Mouse (Mus musculus) C2C12 (cell line): Measurements from ENCODE around the gene Chmp5. TPM values are rescaled to one million over a fixed set of nuclear protein-coding genes. Genes with fewer than 3 reads are reported as not detected.
A peak's percentile ranks its signal among the peaks of the same experiment; 100 is the strongest.

Experiments
- H3K27me3 ChIP-seq: one replicate; pipeline ENCODE4 v1.6.1; 2011; ENCODE audit not compliant: control insufficient read depth, insufficient read depth, insufficient read length
- H3K36me3 ChIP-seq: one replicate; pipeline ENCODE4 v1.6.1; 2011; ENCODE audit not compliant: control insufficient read depth, insufficient read depth
- H3K4me3 ChIP-seq: one replicate; pipeline ENCODE4 v1.5.1; 2011; ENCODE audit warnings: mild to moderate bottlenecking, control low read depth; ENCODE audit not compliant: poor library complexity, insufficient read depth, severe bottlenecking
- H3K79me2 ChIP-seq: one replicate; pipeline ENCODE4 v1.6.1; 2011; ENCODE audit not compliant: control insufficient read depth, insufficient read depth
- H3K79me3 ChIP-seq: one replicate; pipeline ENCODE4 v1.6.1; 2011; ENCODE audit warnings: low read depth, control low read depth
- H3ac ChIP-seq: one replicate; pipeline ENCODE3; 2011; ENCODE audit warnings: low read depth; ENCODE audit not compliant: control insufficient read depth, insufficient read length
- CEBPB ChIP-seq: IDR thresholded peaks from one replicate; pipeline ENCODE4 v1.6.1; 2011; ENCODE audit warnings: low read depth, mild to moderate bottlenecking, control low read depth, moderate library complexity
- CTCF ChIP-seq: IDR thresholded peaks from one replicate; pipeline ENCODE4 v1.5.1; 2011; ENCODE audit not compliant: control insufficient read depth, insufficient read depth, insufficient read length
- FOSL1 ChIP-seq: IDR thresholded peaks from one replicate; pipeline ENCODE4 v1.8.0; 2011; ENCODE audit warnings: mild to moderate bottlenecking, low read length; ENCODE audit not compliant: poor library complexity, insufficient read depth, severe bottlenecking
- MAX ChIP-seq: IDR thresholded peaks from one replicate; pipeline ENCODE4 v1.6.1; 2011; ENCODE audit warnings: mild to moderate bottlenecking, control low read depth
- MYOD1 ChIP-seq: IDR thresholded peaks from one replicate; pipeline ENCODE4 v1.6.1; 2011; ENCODE audit warnings: low read depth; ENCODE audit not compliant: control insufficient read depth, insufficient read length
- MYOG ChIP-seq: IDR thresholded peaks from one replicate; pipeline ENCODE4 v1.6.1; 2011; ENCODE audit not compliant: control insufficient read depth, insufficient read length; ENCODE audit errors: extremely low read depth
- USF1 ChIP-seq: IDR thresholded peaks from one replicate; pipeline ENCODE4 v1.6.1; 2011; ENCODE audit warnings: low read depth, mild to moderate bottlenecking, control low read depth, moderate library complexity
- polyA plus RNA-seq: library from polyadenylated mRNA; unstranded; fragments of >200 nt; fragmentation: generic; extraction: Trizol; gene quantifications from one replicate; pipeline ENCODE4 v1.2.1, GENCODE M21; 2012; ENCODE audit warnings: missing spikeins

Chmp5 gene
- polyA plus RNA-seq, 1 experiment: 48.8 TPM

GRCm38 (mm10) chr4:40955942-40956341 is 7.7 kb downstream of the Chmp5 start:
- Histone ChIP-seq H3K79me3 (peaks cover 2% of the 10 kb centered on the region), H3K4me3 (no peak overlapping the region), H3ac (no peak overlapping the region), H3K79me2 (no peaks in the 10 kb centered on the region), H3K36me3 (peaks cover 85% of the 10 kb centered on the region), H3K27me3 (no peaks in the 10 kb centered on the region)
- TF ChIP-seq MYOG (no peak), CEBPB (no peak), FOSL1 (no peak), USF1 (no peak), MAX (no peak), CTCF (no peak), MYOD1 (no peak)

- no peaks in the 10 kb centered on the region for H3K79me2 ChIP-seq
- TF ChIP-seq MYOD1 (no peak), USF1 (no peak), MAX (no peak), CTCF (no peak), MYOG (no peak), CEBPB (no peak), FOSL1 (no peak)
- H3K27me3 ChIP-seq: no peaks in the 10 kb centered on the region
- H3K79me3 ChIP-seq: no peaks in the 10 kb centered on the region
- H3K36me3 ChIP-seq: peaks cover 85% of the 10 kb centered on the region
- H3ac ChIP-seq: no peak overlapping the region
- no peak overlapping the region for H3K4me3 ChIP-seq
These were observed 15.3 kb downstream of the Chmp5 start for GRCm38 (mm10) chr4:40963536-40963935.

GRCm38 (mm10) chr4:40969161-40969560 is 21.0 kb downstream of the Chmp5 start:
- H3K4me3 ChIP-seq: no peak overlapping the region
- no peak for TF ChIP-seq MYOG
- TF ChIP-seq MAX: no peak
- no peak for TF ChIP-seq MYOD1
- TF ChIP-seq CTCF: no peak
- no peak for TF ChIP-seq FOSL1
- no peak for TF ChIP-seq CEBPB
- TF ChIP-seq USF1: no peak

GRCm38 (mm10) chr4:40969781-40970591 is 21.8 kb downstream of the Chmp5 start:
- Histone ChIP-seq H3K4me3 (peak overlapping the region; percentile 82), H3K79me2 (peaks cover 50% of the 10 kb centered on the region), H3K27me3 (no peaks in the 10 kb centered on the region), H3K79me3 (peaks cover 33% of the 10 kb centered on the region), H3ac (peak overlapping the region; percentile 99), H3K36me3 (peaks cover 30% of the 10 kb centered on the region)
- TF ChIP-seq CTCF (no peak), CEBPB (no peak)

More at GRCm38 (mm10) chr4:40969161-40969560, 21.0 kb downstream of the Chmp5 start:
- Histone ChIP-seq H3K36me3 (peaks cover 33% of the 10 kb centered on the region), H3K79me3 (peaks cover 27% of the 10 kb centered on the region), H3ac (no peak overlapping the region), H3K79me2 (peaks cover 41% of the 10 kb centered on the region), H3K27me3 (no peaks in the 10 kb centered on the region)

- Histone ChIP-seq H3K4me3 (peak overlapping the region; percentile 82), H3ac (peak overlapping the region; percentile 99), H3K79me2 (peaks cover 55% of the 10 kb centered on the region), H3K79me3 (peaks cover 38% of the 10 kb centered on the region), H3K36me3 (peaks cover 29% of the 10 kb centered on the region), H3K27me3 (no peaks in the 10 kb centered on the region)
- no peak for TF ChIP-seq CEBPB
- no peak for TF ChIP-seq FOSL1
- TF ChIP-seq MAX: no peak
These were observed 22.3 kb downstream of the Chmp5 start for GRCm38 (mm10) chr4:40970592-40970841.

GRCm38 (mm10) chr4:40970842-40971701 is 22.9 kb downstream of the Chmp5 start, which contains the start of gene Nfx1:
Gene Nfx1 (plus strand): TSS chr4:40970906.
- peaks cover 61% of the 10 kb centered on the region for H3K79me2 ChIP-seq
- no peak for TF ChIP-seq CTCF
- TF ChIP-seq USF1: peak; percentile 95
- TF ChIP-seq MAX: peak; percentile 66
- H3K36me3 ChIP-seq: peaks cover 30% of the 10 kb centered on the region
- H3K27me3 ChIP-seq: no peaks in the 10 kb centered on the region
- peaks cover 43% of the 10 kb centered on the region for H3K79me3 ChIP-seq
- H3ac ChIP-seq: peak within 1 kb of the TSS; percentile 99
- peak within 1 kb of the TSS; percentile 82 for H3K4me3 ChIP-seq
